Mouse (Mus musculus): ENCODE measurements around the gene Ccn6. TPM values are rescaled to one million over a fixed set of nuclear protein-coding genes. Genes with fewer than 3 reads are reported as not detected.
A peak's percentile ranks its signal among the peaks of the same experiment; 100 is the strongest.
"Not testable (repeated sequence)": the region's sequence is repeated elsewhere in the genome, so short reads cannot be mapped to it uniquely, and the experiment has no call there.

The Ccn6 gene
- polyA plus RNA-seq (2015; fragmentation: Nextera tagmentation; extraction: Ambion mirVana), result 0.51 and 0.58 TPM in 2 replicates

GRCm38 (mm10) chr10:39163694-39164093 is at the start of gene Ccn6:
Gene Ccn6, minus strand, starts transcription at chr10:39163794.
- 84% methylated on average over 10 of the region's 10 CpGs for WGBS
- H3K27me3 ChIP-seq, result no peaks in the 10 kb centered on the region
- 0 out of 2 replicates have a peak, but pooled peaks cover 5% of the 10 kb centered on the region for H3K9me3 ChIP-seq
- H3K4me1 ChIP-seq, result peaks cover 22% of the 10 kb centered on the region
- no peak within 1 kb of the TSS for H3K27ac ChIP-seq
- H3K4me2 ChIP-seq, result peak within 1 kb of the TSS; percentile 14
- no peaks in the 10 kb centered on the region for H3K36me3 ChIP-seq
- no peak within 1 kb of the TSS for H3K4me3 ChIP-seq
- no peak for ATAC-seq (ENCODE audit: insufficient number of reproducible peaks, insufficient read depth, low FRiP score, low TSS enrichment, low read depth)
- no peak within 1 kb of the TSS for H3K9ac ChIP-seq

- Histone ChIP-seq H3K4me2 (no peak overlapping the region), H3K9ac (no peak overlapping the region), H3K27me3 (no peaks in the 10 kb centered on the region), H3K27ac (peak overlapping the region; percentile 49; the same call in 1 of the 2 replicates), H3K36me3 (no peaks in the 10 kb centered on the region), H3K4me3 (no peak overlapping the region), H3K4me1 (peaks cover 14% of the 10 kb centered on the region; the same call in 1 of the 2 replicates), H3K9me3 (no peaks in the 10 kb centered on the region)
- no peak for ATAC-seq (ENCODE audit: insufficient number of reproducible peaks, insufficient read depth, low FRiP score, low TSS enrichment, low read depth)
Observed at GRCm38 (mm10) chr10:39210031-39210430, 46.4 kb upstream of the Ccn6 start.

GRCm38 (mm10) chr10:39209161-39210025 is 45.8 kb upstream of the Ccn6 start:
- WGBS, result 43% methylated on average over 10 of the region's 10 CpGs
- Histone ChIP-seq H3K36me3 (no peaks in the 10 kb centered on the region), H3K27ac (peak overlapping the region; percentile 49; the same call in 1 of the 2 replicates), H3K9ac (no peak overlapping the region), H3K4me3 (no peak overlapping the region), H3K4me2 (no peak overlapping the region), H3K9me3 (no peaks in the 10 kb centered on the region), H3K27me3 (no peaks in the 10 kb centered on the region), H3K4me1 (peaks cover 14% of the 10 kb centered on the region; the same call in 1 of the 2 replicates)
- no peak for ATAC-seq (ENCODE audit: insufficient number of reproducible peaks, insufficient read depth, low FRiP score, low TSS enrichment, low read depth)

- Histone ChIP-seq H3K9me3 (no peaks in the 10 kb centered on the region), H3K27me3 (no peaks in the 10 kb centered on the region), H3K4me2 (no peak overlapping the region), H3K9ac (no peak overlapping the region), H3K36me3 (no peaks in the 10 kb centered on the region), H3K27ac (no peak overlapping the region), H3K4me1 (peaks cover 14% of the 10 kb centered on the region; the same call in 1 of the 2 replicates), H3K4me3 (no peak overlapping the region)
- 67% methylated on average over 4 of the region's 4 CpGs for WGBS
- no peak for ATAC-seq (ENCODE audit: insufficient number of reproducible peaks, insufficient read depth, low FRiP score, low TSS enrichment, low read depth)
Observed at GRCm38 (mm10) chr10:39208712-39209111, 45.1 kb upstream of the Ccn6 start.

GRCm38 (mm10) chr10:39207310-39207855 is 43.8 kb upstream of the Ccn6 start:
- no peak for ATAC-seq (ENCODE audit: insufficient number of reproducible peaks, insufficient read depth, low FRiP score, low TSS enrichment, low read depth)
- H3K27ac ChIP-seq, result no peak overlapping the region
- no peaks in the 10 kb centered on the region for H3K27me3 ChIP-seq
- peaks cover 14% of the 10 kb centered on the region; the same call in 1 of the 2 replicates for H3K4me1 ChIP-seq
- H3K36me3 ChIP-seq, result no peaks in the 10 kb centered on the region
- H3K9me3 ChIP-seq, result no peaks in the 10 kb centered on the region
- H3K4me2 ChIP-seq, result no peak overlapping the region
- no peak overlapping the region for H3K4me3 ChIP-seq
- no peak overlapping the region for H3K9ac ChIP-seq
- 38% methylated on average over 3 of the region's 3 CpGs for WGBS

GRCm38 (mm10) chr10:39202490-39202889 is 38.9 kb upstream of the Ccn6 start:
- Histone ChIP-seq H3K9me3 (no peaks in the 10 kb centered on the region), H3K4me2 (no peak overlapping the region), H3K27ac (no peak overlapping the region), H3K4me3 (no peak overlapping the region), H3K9ac (no peak overlapping the region), H3K27me3 (no peaks in the 10 kb centered on the region), H3K36me3 (no peaks in the 10 kb centered on the region), H3K4me1 (peaks cover 8% of the 10 kb centered on the region; the same call in 1 of the 2 replicates)
- WGBS, result 50% methylated on average over 4 of the region's 4 CpGs
- ATAC-seq (ENCODE audit: insufficient number of reproducible peaks, insufficient read depth, low FRiP score, low TSS enrichment, low read depth), result no peak

- H3K4me3 ChIP-seq; ATAC-seq (ENCODE audit: insufficient number of reproducible peaks, insufficient read depth, low FRiP score, low TSS enrichment, low read depth); H3K4me2 ChIP-seq; H3K27ac ChIP-seq; H3K27me3 ChIP-seq; H3K9me3 ChIP-seq; H3K36me3 ChIP-seq; H3K4me1 ChIP-seq; H3K9ac ChIP-seq: not testable (repeated sequence)
- 90% methylated on average over 11 of the region's 11 CpGs for WGBS
Observed at GRCm38 (mm10) chr10:39198216-39198615, 34.6 kb upstream of the Ccn6 start.

GRCm38 (mm10) chr10:39192673-39193072 is 29.1 kb upstream of the Ccn6 start:
- Histone ChIP-seq H3K27me3 (no peaks in the 10 kb centered on the region), H3K36me3 (no peaks in the 10 kb centered on the region), H3K27ac (no peak overlapping the region), H3K4me2 (no peak overlapping the region), H3K9ac (no peak overlapping the region), H3K4me1 (no peaks in the 10 kb centered on the region), H3K9me3 (no peaks in the 10 kb centered on the region), H3K4me3 (no peak overlapping the region)
- 92% methylated on average over 3 of the region's 3 CpGs for WGBS
- ATAC-seq (ENCODE audit: insufficient number of reproducible peaks, insufficient read depth, low FRiP score, low TSS enrichment, low read depth), result no peak

GRCm38 (mm10) chr10:39185545-39185906 is 21.9 kb upstream of the Ccn6 start:
- no peak for ATAC-seq (ENCODE audit: insufficient number of reproducible peaks, insufficient read depth, low FRiP score, low TSS enrichment, low read depth)

GRCm38 (mm10) chr10:39184864-39185544 is 21.4 kb upstream of the Ccn6 start:
- Histone ChIP-seq H3K4me1 (peaks cover 9% of the 10 kb centered on the region; the same call in 1 of the 2 replicates), H3K4me3 (no peak overlapping the region), H3K9ac (no peak overlapping the region), H3K27ac (no peak overlapping the region), H3K27me3 (no peaks in the 10 kb centered on the region), H3K9me3 (no peaks in the 10 kb centered on the region), H3K4me2 (no peak overlapping the region), H3K36me3 (no peaks in the 10 kb centered on the region)
- 0 out of 2 replicates have a peak, but pooled peaks have one; percentile 48 for ATAC-seq (ENCODE audit: insufficient number of reproducible peaks, insufficient read depth, low FRiP score, low TSS enrichment, low read depth)
- WGBS, result 76% methylated on average over 8 of the region's 8 CpGs

More at GRCm38 (mm10) chr10:39185545-39185906, 21.9 kb upstream of the Ccn6 start:
- Histone ChIP-seq H3K4me2 (no peak overlapping the region), H3K9ac (no peak overlapping the region), H3K27me3 (no peaks in the 10 kb centered on the region), H3K36me3 (no peaks in the 10 kb centered on the region), H3K27ac (no peak overlapping the region), H3K4me3 (no peak overlapping the region), H3K4me1 (peaks cover 9% of the 10 kb centered on the region; the same call in 1 of the 2 replicates), H3K9me3 (no peaks in the 10 kb centered on the region)
- WGBS, result 81% methylated on average over 4 of the region's 4 CpGs

- no peak overlapping the region for H3K9ac ChIP-seq
- no peak overlapping the region for H3K4me3 ChIP-seq
- no peak for ATAC-seq (ENCODE audit: insufficient number of reproducible peaks, insufficient read depth, low FRiP score, low TSS enrichment, low read depth)
- no peaks in the 10 kb centered on the region for H3K27me3 ChIP-seq
- H3K9me3 ChIP-seq, result no peaks in the 10 kb centered on the region
- 75% methylated on average over 5 of the region's 5 CpGs for WGBS
- no peak overlapping the region for H3K4me2 ChIP-seq
- H3K4me1 ChIP-seq, result peaks cover 26% of the 10 kb centered on the region
- no peak overlapping the region for H3K27ac ChIP-seq
- no peaks in the 10 kb centered on the region for H3K36me3 ChIP-seq
Observed at GRCm38 (mm10) chr10:39176981-39177380, 13.4 kb upstream of the Ccn6 start.

Data from embryonic facial prominence, embryonic 13.5 days (tissue).